Mouse (Mus musculus): ENCODE measurements at regions not wholly inside any gene's neighbourhood (a gene's known extent, or its start where the extent isn't known, plus 50 kb on each side); places are given as distances from the start of the nearest gene placed in this dataset.

- DNase-seq (ENCODE audit: low spot score in 2 of 2): no peak
- Histone ChIP-seq H3K4me3 (no peak overlapping the region), H3K27ac (no peak overlapping the region)
- TF ChIP-seq CTCF (conservative IDR thresholded peaks at IDR 0.05): no peak
Measured at GRCm38 (mm10) chr15:36909494-36909893, 98.1 kb downstream of the Zfp706 start.

- no peak for DNase-seq (ENCODE audit: low spot score in 2 of 2)
- TF ChIP-seq CTCF (conservative IDR thresholded peaks at IDR 0.05): no peak
- H3K4me3 ChIP-seq: no peak overlapping the region
- no peak overlapping the region for H3K27ac ChIP-seq
Measured at GRCm38 (mm10) chr15:36906789-36907188, 100.8 kb downstream of the Zfp706 start.

- no peak for TF ChIP-seq CTCF (conservative IDR thresholded peaks at IDR 0.05)
- no peak overlapping the region for H3K4me3 ChIP-seq
- no peak for DNase-seq (ENCODE audit: low spot score in 2 of 2)
- no peak overlapping the region for H3K27ac ChIP-seq
Measured at GRCm38 (mm10) chr15:36906052-36906451, 101.5 kb downstream of the Zfp706 start.

- no peak for TF ChIP-seq CTCF (conservative IDR thresholded peaks at IDR 0.05)
- DNase-seq (ENCODE audit: low spot score in 2 of 2): no peak
- Histone ChIP-seq H3K27ac (no peak overlapping the region), H3K4me3 (no peak overlapping the region)
Measured at GRCm38 (mm10) chr15:36903922-36904321, 103.7 kb downstream of the Zfp706 start.

- no peak for TF ChIP-seq CTCF (conservative IDR thresholded peaks at IDR 0.05)
Measured at GRCm38 (mm10) chr15:36903309-36903708, 104.3 kb downstream of the Zfp706 start.

GRCm38 (mm10) chr15:36901830-36902285 lies 105.7 kb downstream of the Zfp706 start:
- TF ChIP-seq CTCF (conservative IDR thresholded peaks at IDR 0.05): no peak
- DNase-seq (ENCODE audit: low spot score in 2 of 2): peak; percentile 65 to 85
- H3K4me3 ChIP-seq: no peak overlapping the region; the same call in 1 of the 2 replicates
- H3K27ac ChIP-seq: peak overlapping the region; percentile 94

More at GRCm38 (mm10) chr15:36903309-36903708, 104.3 kb downstream of the Zfp706 start:
- H3K4me3 ChIP-seq: no peak overlapping the region
- no peak for DNase-seq (ENCODE audit: low spot score in 2 of 2)
- H3K27ac ChIP-seq: no peak overlapping the region

GRCm38 (mm10) chr15:36901350-36901749 lies 106.2 kb downstream of the Zfp706 start:
- Histone ChIP-seq H3K27ac (peak overlapping the region; percentile 94), H3K4me3 (no peak overlapping the region; the same call in 1 of the 2 replicates)
- no peak for DNase-seq (ENCODE audit: low spot score in 2 of 2)
- TF ChIP-seq CTCF (conservative IDR thresholded peaks at IDR 0.05): no peak

- DNase-seq (ENCODE audit: low spot score in 2 of 2): no peak
- no peak for TF ChIP-seq CTCF (conservative IDR thresholded peaks at IDR 0.05)
- peak overlapping the region; percentile 94 for H3K27ac ChIP-seq
- H3K4me3 ChIP-seq: no peak overlapping the region
Measured at GRCm38 (mm10) chr15:36900940-36901339, 106.6 kb downstream of the Zfp706 start.

GRCm38 (mm10) chr15:36899882-36900281 lies 107.7 kb downstream of the Zfp706 start:
- DNase-seq (ENCODE audit: low spot score in 2 of 2): no peak
- no peak for TF ChIP-seq CTCF (conservative IDR thresholded peaks at IDR 0.05)
- H3K27ac ChIP-seq: no peak overlapping the region
- no peak overlapping the region for H3K4me3 ChIP-seq

- H3K4me3 ChIP-seq: no peak overlapping the region
- no peak overlapping the region for H3K27ac ChIP-seq
- TF ChIP-seq CTCF (conservative IDR thresholded peaks at IDR 0.05): no peak
- DNase-seq (ENCODE audit: low spot score in 2 of 2): no peak
Measured at GRCm38 (mm10) chr15:36898857-36899523, 108.6 kb downstream of the Zfp706 start.

GRCm38 (mm10) chr15:36898326-36898725 lies 109.2 kb downstream of the Zfp706 start:
- no peak for TF ChIP-seq CTCF (conservative IDR thresholded peaks at IDR 0.05)
- no peak overlapping the region for H3K27ac ChIP-seq
- no peak overlapping the region for H3K4me3 ChIP-seq
- no peak for DNase-seq (ENCODE audit: low spot score in 2 of 2)

GRCm38 (mm10) chr15:36896265-36896664 lies 111.3 kb downstream of the Zfp706 start:
- Histone ChIP-seq H3K4me3 (no peak overlapping the region), H3K27ac (no peak overlapping the region)
- no peak for TF ChIP-seq CTCF (conservative IDR thresholded peaks at IDR 0.05)
- no peak for DNase-seq (ENCODE audit: low spot score in 2 of 2)

GRCm38 (mm10) chr15:36895031-36895430 lies 112.5 kb downstream of the Zfp706 start:
- no peak overlapping the region for H3K4me3 ChIP-seq
- TF ChIP-seq CTCF (conservative IDR thresholded peaks at IDR 0.05): no peak
- H3K27ac ChIP-seq: no peak overlapping the region

GRCm38 (mm10) chr15:36893407-36893969 lies 114.1 kb downstream of the Zfp706 start:
- no peak for TF ChIP-seq CTCF (conservative IDR thresholded peaks at IDR 0.05)
- no peak for DNase-seq (ENCODE audit: low spot score in 2 of 2)
- Histone ChIP-seq H3K27ac (no peak overlapping the region), H3K4me3 (no peak overlapping the region)

More at GRCm38 (mm10) chr15:36895031-36895430, 112.5 kb downstream of the Zfp706 start:
- DNase-seq (ENCODE audit: low spot score in 2 of 2): no peak

All from layer of hippocampus, adult 2 months (tissue).